Mouse (Mus musculus): ENCODE results near the gene Hist2h2ac. TPM values are rescaled to one million over a fixed set of nuclear protein-coding genes. Genes with fewer than 3 reads are reported as not detected.
A peak's percentile ranks its signal among the peaks of the same experiment; 100 is the strongest.
"Not testable (repeated sequence)": the region's sequence is repeated elsewhere in the genome, so short reads cannot be mapped to it uniquely, and the experiment has no call there.

The Hist2h2ac gene
- polyA plus RNA-seq, 1 experiment: 1.3 TPM

GRCm38 (mm10) chr3:96240799-96241197, 20.1 kb upstream of the Hist2h2ac start:
- no peaks in the 10 kb centered on the region for H3K79me2 ChIP-seq (ENCODE audit: control insufficient read depth, insufficient read depth)
- H3K27me3 ChIP-seq (ENCODE audit: control insufficient read depth, insufficient read depth, insufficient read length): no peaks in the 10 kb centered on the region
- TF ChIP-seq E2F4 (IDR thresholded peaks at IDR 0.05; ENCODE audit: insufficient read depth): no peak
- TF ChIP-seq POLR2AphosphoS2 (IDR thresholded peaks at IDR 0.05; ENCODE audit: insufficient read length, low read depth): no peak
- no peak for TF ChIP-seq MAX (IDR thresholded peaks at IDR 0.05; ENCODE audit: low read depth)
- TF ChIP-seq POLR2A (IDR thresholded peaks at IDR 0.05; ENCODE audit: insufficient read length, low read depth): no peak
- no peak for TF ChIP-seq MYOG (IDR thresholded peaks at IDR 0.05; ENCODE audit: control insufficient read depth in 1 of 3, insufficient read depth in 1 of 3, insufficient read length in 2 of 3, low read depth in 2 of 3)
- TF ChIP-seq MYOD1 (IDR thresholded peaks at IDR 0.05; ENCODE audit: control insufficient read depth in 1 of 3, insufficient read length in 2 of 3, low read depth in 2 of 3): no peak
- no peak for TF ChIP-seq USF1 (IDR thresholded peaks at IDR 0.05; ENCODE audit: low read depth)
- H3K36me3 ChIP-seq (ENCODE audit: control insufficient read depth, insufficient read depth): no peaks in the 10 kb centered on the region
- no peak overlapping the region for H3K4me3 ChIP-seq
- peak overlapping the region; percentile 69 for H3K4me2 ChIP-seq (ENCODE audit: low read depth)
- no peak overlapping the region for H3ac ChIP-seq (ENCODE audit: control insufficient read depth, insufficient read length)

- not testable (repeated sequence) for H3ac ChIP-seq (ENCODE audit: control insufficient read depth, insufficient read length); H3K36me3 ChIP-seq (ENCODE audit: control insufficient read depth, insufficient read depth); H3K27me3 ChIP-seq (ENCODE audit: control insufficient read depth, insufficient read depth, insufficient read length); H3K79me2 ChIP-seq (ENCODE audit: control insufficient read depth, insufficient read depth)
- H3K4me3 ChIP-seq: peak within 1 kb of the TSS; percentile 26
- TF ChIP-seq POLR2A (IDR thresholded peaks at IDR 0.05; ENCODE audit: insufficient read length, low read depth): peak; percentile 62
- TF ChIP-seq CEBPB (IDR thresholded peaks at IDR 0.05; ENCODE audit: insufficient read depth, poor library complexity, severe bottlenecking): 0 out of 2 replicates have a peak, but pooled peaks have one; percentile 9
- TF ChIP-seq POLR2AphosphoS2 (IDR thresholded peaks at IDR 0.05; ENCODE audit: insufficient read length, low read depth): peak; percentile 67
- H3K4me2 ChIP-seq (ENCODE audit: low read depth): peak within 1 kb of the TSS; percentile 69
Measured at GRCm38 (mm10) chr3:96239949-96240798, 19.5 kb upstream of the Hist2h2ac start, which contains the start of gene Hist2h2aa2. TSS of gene Hist2h2aa2 (minus strand) at chr3:96240276.

- Histone ChIP-seq H3K4me3 (peak within 1 kb of the TSS; percentile 31), H3K4me2 (ENCODE audit: low read depth) (peak within 1 kb of the TSS; percentile 85)
- TF ChIP-seq POLR2AphosphoS2 (IDR thresholded peaks at IDR 0.05; ENCODE audit: insufficient read length, low read depth): peak; percentile 51
- TF ChIP-seq POLR2A (IDR thresholded peaks at IDR 0.05; ENCODE audit: insufficient read length, low read depth): peak; percentile 44
- not testable (repeated sequence) for H3K27me3 ChIP-seq (ENCODE audit: control insufficient read depth, insufficient read depth, insufficient read length); H3K79me2 ChIP-seq (ENCODE audit: control insufficient read depth, insufficient read depth); H3ac ChIP-seq (ENCODE audit: control insufficient read depth, insufficient read length); H3K36me3 ChIP-seq (ENCODE audit: control insufficient read depth, insufficient read depth)
Measured at GRCm38 (mm10) chr3:96238954-96239793, 18.5 kb upstream of the Hist2h2ac start, which contains the start of gene Hist2h3c2. TSS of gene Hist2h3c2 (minus strand) at chr3:96239127.

GRCm38 (mm10) chr3:96237904-96238511, 17.3 kb upstream of the Hist2h2ac start:
- Histone ChIP-seq H3K79me2 (ENCODE audit: control insufficient read depth, insufficient read depth) (no peaks in the 10 kb centered on the region), H3K4me3 (peak overlapping the region; percentile 31), H3ac (ENCODE audit: control insufficient read depth, insufficient read length) (no peak overlapping the region), H3K4me2 (ENCODE audit: low read depth) (peak overlapping the region; percentile 85), H3K27me3 (ENCODE audit: control insufficient read depth, insufficient read depth, insufficient read length) (no peaks in the 10 kb centered on the region), H3K36me3 (ENCODE audit: control insufficient read depth, insufficient read depth) (no peaks in the 10 kb centered on the region)
- TF ChIP-seq CEBPB (IDR thresholded peaks at IDR 0.05; ENCODE audit: insufficient read depth, poor library complexity, severe bottlenecking) (no peak), USF1 (IDR thresholded peaks at IDR 0.05; ENCODE audit: low read depth) (no peak), POLR2A (IDR thresholded peaks at IDR 0.05; ENCODE audit: insufficient read length, low read depth) (peak; percentile 60), POLR2AphosphoS2 (IDR thresholded peaks at IDR 0.05; ENCODE audit: insufficient read length, low read depth) (peak; percentile 95), TCF3 (IDR thresholded peaks at IDR 0.05; ENCODE audit: insufficient read length, low read depth) (no peak)

- TF ChIP-seq POLR2A (IDR thresholded peaks at IDR 0.05; ENCODE audit: insufficient read length, low read depth) (peak; percentile 22), MAX (IDR thresholded peaks at IDR 0.05; ENCODE audit: low read depth) (no peak), POLR2AphosphoS2 (IDR thresholded peaks at IDR 0.05; ENCODE audit: insufficient read length, low read depth) (peak; percentile 15), SRF (IDR thresholded peaks at IDR 0.05; ENCODE audit: control insufficient read depth, insufficient read length, low read depth) (no peak)
- Histone ChIP-seq H3ac (ENCODE audit: control insufficient read depth, insufficient read length) (no peak overlapping the region), H3K79me2 (ENCODE audit: control insufficient read depth, insufficient read depth) (no peaks in the 10 kb centered on the region), H3K4me2 (ENCODE audit: low read depth) (peak overlapping the region; percentile 85), H3K27me3 (ENCODE audit: control insufficient read depth, insufficient read depth, insufficient read length) (no peaks in the 10 kb centered on the region), H3K4me3 (peak overlapping the region; percentile 31), H3K36me3 (ENCODE audit: control insufficient read depth, insufficient read depth) (no peaks in the 10 kb centered on the region)
Measured at GRCm38 (mm10) chr3:96237335-96237903, 16.7 kb upstream of the Hist2h2ac start.

Data from myocyte (in vitro differentiated cells).